Mouse (Mus musculus): ENCODE results near the gene Soat1. TPM values are rescaled to one million over a fixed set of nuclear protein-coding genes. Genes with fewer than 3 reads are reported as not detected.

Soat1 gene
- polyA plus RNA-seq, 1 experiment from 2014 or later, result 12.6 TPM

GRCm38 (mm10) chr1:156491226-156491796 is 17.2 kb upstream of the Soat1 start:
- no peaks in the 10 kb centered on the region for H3K9me3 ChIP-seq (ENCODE audit: control insufficient read depth, low read length)
- ATAC-seq, result no peak
- H3K4me1 ChIP-seq (ENCODE audit: control insufficient read depth, insufficient read depth, low read depth, low read length), result no peaks in the 10 kb centered on the region
- H3K4me2 ChIP-seq (ENCODE audit: low read length), result no peak overlapping the region
- H3K4me3 ChIP-seq (ENCODE audit: low read length), result no peak overlapping the region
- no peaks in the 10 kb centered on the region for H3K27me3 ChIP-seq (replicated peaks; ENCODE audit: control insufficient read depth, insufficient read depth, low read length)
- WGBS, result 92% methylated on average over 4 of the region's 4 CpGs
- no peak overlapping the region for H3K27ac ChIP-seq (ENCODE audit: low read depth, low read length)
- no peak overlapping the region for H3K9ac ChIP-seq (ENCODE audit: low read depth, low read length)
- no peaks in the 10 kb centered on the region for H3K36me3 ChIP-seq (ENCODE audit: control insufficient read depth, insufficient read depth, low read length)

- no peaks in the 10 kb centered on the region for H3K4me1 ChIP-seq (ENCODE audit: control insufficient read depth, insufficient read depth, low read depth, low read length)
- H3K36me3 ChIP-seq (ENCODE audit: control insufficient read depth, insufficient read depth, low read length), result no peaks in the 10 kb centered on the region
- no peak overlapping the region for H3K4me3 ChIP-seq (ENCODE audit: low read length)
- WGBS, result 88% methylated on average over 5 of the region's 5 CpGs
- H3K4me2 ChIP-seq (ENCODE audit: low read length), result no peak overlapping the region
- no peak overlapping the region for H3K9ac ChIP-seq (ENCODE audit: low read depth, low read length)
- no peak overlapping the region for H3K27ac ChIP-seq (ENCODE audit: low read depth, low read length)
- H3K9me3 ChIP-seq (ENCODE audit: control insufficient read depth, low read length), result no peaks in the 10 kb centered on the region
- no peaks in the 10 kb centered on the region for H3K27me3 ChIP-seq (replicated peaks; ENCODE audit: control insufficient read depth, insufficient read depth, low read length)
- no peak for ATAC-seq
These were observed 13.9 kb upstream of the Soat1 start for GRCm38 (mm10) chr1:156488031-156488430.

- Histone ChIP-seq H3K4me3 (ENCODE audit: low read length) (no peak overlapping the region), H3K36me3 (ENCODE audit: control insufficient read depth, insufficient read depth, low read length) (no peaks in the 10 kb centered on the region), H3K27ac (ENCODE audit: low read depth, low read length) (no peak overlapping the region), H3K27me3 (replicated peaks; ENCODE audit: control insufficient read depth, insufficient read depth, low read length) (no peaks in the 10 kb centered on the region), H3K9ac (ENCODE audit: low read depth, low read length) (no peak overlapping the region), H3K4me2 (ENCODE audit: low read length) (no peak overlapping the region), H3K9me3 (ENCODE audit: control insufficient read depth, low read length) (no peaks in the 10 kb centered on the region), H3K4me1 (ENCODE audit: control insufficient read depth, insufficient read depth, low read depth, low read length) (no peaks in the 10 kb centered on the region)
- 96% methylated on average over 7 of the region's 7 CpGs for WGBS
- no peak for ATAC-seq
These were observed 13.4 kb upstream of the Soat1 start for GRCm38 (mm10) chr1:156487498-156487897.

DNA sequence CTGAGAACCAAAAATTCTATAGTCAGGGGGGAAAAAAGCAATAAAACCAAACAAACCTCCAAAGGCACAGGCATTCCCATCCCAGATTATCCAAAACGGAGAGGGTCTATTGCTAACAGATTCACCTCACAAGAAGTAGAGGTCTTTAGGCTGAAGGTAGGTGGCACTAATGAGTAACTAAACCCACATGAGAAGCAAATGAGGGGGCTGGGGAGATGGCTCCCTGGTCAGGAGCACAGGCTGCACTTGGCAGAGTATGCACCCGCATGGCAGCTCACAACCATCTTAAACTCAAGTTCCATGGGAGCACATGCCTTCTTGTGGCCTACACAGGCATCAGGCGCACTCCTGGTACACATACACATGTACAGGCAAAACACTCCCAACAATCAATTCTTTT is 7.7 kb upstream of the Soat1 start:
- WGBS, result 77% methylated on average over 3 of the region's 3 CpGs
- no peak for ATAC-seq
- no peaks in the 10 kb centered on the region for H3K4me1 ChIP-seq (ENCODE audit: control insufficient read depth, insufficient read depth, low read depth, low read length)

GRCm38 (mm10) chr1:156476535-156476934 is 2.4 kb upstream of the Soat1 start:
- WGBS, result 41% methylated on average over 7 of the region's 7 CpGs
- Histone ChIP-seq H3K36me3 (ENCODE audit: control insufficient read depth, insufficient read depth, low read length) (no peaks in the 10 kb centered on the region), H3K4me2 (ENCODE audit: low read length) (no peak overlapping the region), H3K9ac (ENCODE audit: low read depth, low read length) (no peak overlapping the region), H3K4me1 (ENCODE audit: control insufficient read depth, insufficient read depth, low read depth, low read length) (peaks cover 6% of the 10 kb centered on the region), H3K27me3 (replicated peaks; ENCODE audit: control insufficient read depth, insufficient read depth, low read length) (no peaks in the 10 kb centered on the region), H3K4me3 (ENCODE audit: low read length) (no peak overlapping the region), H3K9me3 (ENCODE audit: control insufficient read depth, low read length) (no peaks in the 10 kb centered on the region), H3K27ac (ENCODE audit: low read depth, low read length) (no peak overlapping the region)
- ATAC-seq, result no peak

More for the DNA sequence above, 7.7 kb upstream of the Soat1 start:
- Histone ChIP-seq H3K9ac (ENCODE audit: low read depth, low read length) (no peak overlapping the region), H3K27ac (ENCODE audit: low read depth, low read length) (no peak overlapping the region), H3K4me2 (ENCODE audit: low read length) (no peak overlapping the region), H3K27me3 (replicated peaks; ENCODE audit: control insufficient read depth, insufficient read depth, low read length) (no peaks in the 10 kb centered on the region), H3K36me3 (ENCODE audit: control insufficient read depth, insufficient read depth, low read length) (no peaks in the 10 kb centered on the region), H3K4me3 (ENCODE audit: low read length) (no peak overlapping the region), H3K9me3 (ENCODE audit: control insufficient read depth, low read length) (no peaks in the 10 kb centered on the region)

DNA sequence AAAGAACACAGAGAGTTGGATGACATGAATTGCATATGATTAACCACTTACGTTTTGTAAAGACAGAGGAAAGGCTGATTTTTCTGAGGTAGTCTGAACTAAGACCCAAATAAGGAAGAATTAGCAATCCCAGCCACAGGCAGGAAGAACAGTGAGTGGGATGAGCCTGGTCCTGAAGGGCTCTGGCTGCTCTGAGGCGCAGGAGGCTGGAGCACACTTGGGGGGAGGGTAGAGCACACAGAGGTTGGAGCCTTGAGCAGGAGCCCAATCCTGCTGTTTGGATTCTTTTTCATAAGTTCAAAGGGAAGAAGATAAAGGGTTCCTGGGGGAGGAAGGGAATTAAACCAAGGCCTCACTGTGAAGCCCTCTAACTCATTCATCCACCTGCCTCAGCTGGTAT is 1.9 kb upstream of the Soat1 start:
- Histone ChIP-seq H3K4me2 (ENCODE audit: low read length) (no peak overlapping the region), H3K27ac (ENCODE audit: low read depth, low read length) (no peak overlapping the region), H3K9ac (ENCODE audit: low read depth, low read length) (no peak overlapping the region), H3K9me3 (ENCODE audit: control insufficient read depth, low read length) (no peaks in the 10 kb centered on the region), H3K4me1 (ENCODE audit: control insufficient read depth, insufficient read depth, low read depth, low read length) (peaks cover 6% of the 10 kb centered on the region), H3K4me3 (ENCODE audit: low read length) (no peak overlapping the region), H3K27me3 (replicated peaks; ENCODE audit: control insufficient read depth, insufficient read depth, low read length) (no peaks in the 10 kb centered on the region), H3K36me3 (ENCODE audit: control insufficient read depth, insufficient read depth, low read length) (no peaks in the 10 kb centered on the region)
- 34% methylated on average over 2 of the region's 2 CpGs for WGBS
- ATAC-seq, result no peak

GRCm38 (mm10) chr1:156474854-156475253 is 723 bp upstream of the Soat1 start:
- WGBS, result 27% methylated on average over 3 of the region's 3 CpGs
- Histone ChIP-seq H3K36me3 (ENCODE audit: control insufficient read depth, insufficient read depth, low read length) (no peaks in the 10 kb centered on the region), H3K9me3 (ENCODE audit: control insufficient read depth, low read length) (no peaks in the 10 kb centered on the region), H3K27ac (ENCODE audit: low read depth, low read length) (no peak overlapping the region), H3K4me2 (ENCODE audit: low read length) (no peak overlapping the region), H3K27me3 (replicated peaks; ENCODE audit: control insufficient read depth, insufficient read depth, low read length) (no peaks in the 10 kb centered on the region), H3K4me3 (ENCODE audit: low read length) (no peak overlapping the region), H3K4me1 (ENCODE audit: control insufficient read depth, insufficient read depth, low read depth, low read length) (peaks cover 6% of the 10 kb centered on the region), H3K9ac (ENCODE audit: low read depth, low read length) (no peak overlapping the region)
- ATAC-seq, result no peak

DNA sequence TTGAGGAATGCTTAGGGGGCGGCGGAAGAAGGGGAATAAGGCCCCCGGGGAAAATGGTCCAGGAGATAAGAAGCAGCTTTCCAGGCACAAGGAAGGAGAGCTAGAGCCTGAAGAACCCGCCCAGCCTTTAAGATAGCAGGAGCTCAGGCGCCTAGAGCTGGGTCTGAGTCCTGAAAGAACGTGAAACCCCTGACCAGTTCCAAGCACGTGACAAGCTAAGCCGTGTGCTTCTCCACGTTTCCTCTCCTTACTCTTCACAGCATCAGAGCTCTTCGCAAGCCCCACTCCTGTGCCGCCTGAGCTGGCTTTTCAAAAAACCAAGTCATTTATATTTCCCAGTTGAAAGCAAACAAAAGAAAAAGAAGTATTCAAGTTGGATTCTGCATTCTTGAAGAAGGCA is 1.1 kb downstream of the Soat1 start:
- 0 out of 2 replicates have a peak, but pooled peaks have one; percentile 50 for ATAC-seq
- Histone ChIP-seq H3K27me3 (replicated peaks; ENCODE audit: control insufficient read depth, insufficient read depth, low read length) (no peaks in the 10 kb centered on the region), H3K27ac (ENCODE audit: low read depth, low read length) (no peak overlapping the region), H3K36me3 (ENCODE audit: control insufficient read depth, insufficient read depth, low read length) (no peaks in the 10 kb centered on the region), H3K9ac (ENCODE audit: low read depth, low read length) (peak overlapping the region; percentile 48), H3K4me2 (ENCODE audit: low read length) (peak overlapping the region; percentile 89), H3K4me1 (ENCODE audit: control insufficient read depth, insufficient read depth, low read depth, low read length) (peaks cover 6% of the 10 kb centered on the region), H3K9me3 (ENCODE audit: control insufficient read depth, low read length) (peaks cover 7% of the 10 kb centered on the region), H3K4me3 (ENCODE audit: low read length) (peak overlapping the region; percentile 84)
- WGBS, result 4% methylated on average over 11 of the region's 11 CpGs

GRCm38 (mm10) chr1:156471955-156472354 is 2.2 kb downstream of the Soat1 start:
- H3K4me1 ChIP-seq (ENCODE audit: control insufficient read depth, insufficient read depth, low read depth, low read length), result peaks cover 6% of the 10 kb centered on the region
- peaks cover 7% of the 10 kb centered on the region for H3K9me3 ChIP-seq (ENCODE audit: control insufficient read depth, low read length)
- no peaks in the 10 kb centered on the region for H3K36me3 ChIP-seq (ENCODE audit: control insufficient read depth, insufficient read depth, low read length)
- WGBS, result 88% methylated on average over 7 of the region's 7 CpGs
- no peak for ATAC-seq
- H3K4me3 ChIP-seq (ENCODE audit: low read length), result no peak overlapping the region
- H3K4me2 ChIP-seq (ENCODE audit: low read length), result no peak overlapping the region
- H3K9ac ChIP-seq (ENCODE audit: low read depth, low read length), result no peak overlapping the region
- no peak overlapping the region for H3K27ac ChIP-seq (ENCODE audit: low read depth, low read length)
- no peaks in the 10 kb centered on the region for H3K27me3 ChIP-seq (replicated peaks; ENCODE audit: control insufficient read depth, insufficient read depth, low read length)

DNA sequence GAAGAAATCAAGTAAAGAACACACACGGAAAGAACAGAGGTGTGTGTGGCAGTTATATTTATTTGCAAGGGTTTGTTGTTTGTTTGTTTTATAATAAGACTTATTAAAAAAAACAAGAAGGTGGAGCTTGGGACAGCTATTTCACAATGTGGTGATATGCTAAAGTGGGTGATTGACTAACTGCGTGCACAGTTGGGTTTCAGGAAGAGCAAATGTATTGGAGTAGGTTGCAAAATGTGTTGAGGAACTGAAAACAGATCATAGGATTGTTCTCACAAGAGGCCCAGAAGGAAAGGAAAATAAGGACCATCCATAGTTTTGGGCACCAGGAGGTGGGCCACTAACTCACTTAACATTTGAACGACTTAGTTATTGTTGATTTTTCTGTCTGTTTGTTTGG is 3.1 kb downstream of the Soat1 start:
- Histone ChIP-seq H3K9me3 (ENCODE audit: control insufficient read depth, low read length) (peaks cover 7% of the 10 kb centered on the region), H3K27ac (ENCODE audit: low read depth, low read length) (no peak overlapping the region), H3K36me3 (ENCODE audit: control insufficient read depth, insufficient read depth, low read length) (peaks cover 4% of the 10 kb centered on the region), H3K4me2 (ENCODE audit: low read length) (no peak overlapping the region), H3K9ac (ENCODE audit: low read depth, low read length) (no peak overlapping the region), H3K4me3 (ENCODE audit: low read length) (no peak overlapping the region), H3K4me1 (ENCODE audit: control insufficient read depth, insufficient read depth, low read depth, low read length) (peaks cover 6% of the 10 kb centered on the region), H3K27me3 (replicated peaks; ENCODE audit: control insufficient read depth, insufficient read depth, low read length) (no peaks in the 10 kb centered on the region)
- WGBS, result 90% methylated on average over 3 of the region's 3 CpGs
- ATAC-seq, result no peak
